Mouse (Mus musculus): ENCODE data around the gene Cspg5. TPM values are rescaled to one million over a fixed set of nuclear protein-coding genes. Genes with fewer than 3 reads are reported as not detected.

Cspg5 gene
- polyA plus RNA-seq, 1 experiment from 2014 or later: 0.19 TPM

DNA sequence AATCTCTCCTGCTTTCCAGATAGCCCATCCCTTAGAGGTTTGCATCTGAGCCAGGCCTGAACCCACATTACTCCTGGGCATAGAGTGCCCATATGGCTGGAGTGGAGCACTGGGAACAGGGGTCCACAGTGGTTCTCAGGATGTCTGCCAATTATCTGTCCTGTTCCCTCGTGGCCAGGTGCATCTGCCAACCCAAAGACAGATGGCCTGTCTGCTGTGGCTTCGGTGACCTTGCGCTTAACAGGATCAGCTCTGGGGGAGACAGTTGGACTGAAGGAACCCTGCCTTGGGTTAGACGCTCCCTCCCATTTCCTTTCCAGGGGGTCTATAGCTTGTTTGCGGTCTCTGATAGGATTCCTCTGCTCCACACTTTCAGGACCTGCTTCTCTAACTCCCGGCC, 15.1 kb downstream of the Cspg5 start:
- Histone ChIP-seq H3K4me3 (no peak overlapping the region), H3K36me3 (no peaks in the 10 kb centered on the region), H3K27me3 (replicated peaks) (peaks cover 10% of the 10 kb centered on the region; the same call in 1 of the 2 replicates), H3K4me1 (no peaks in the 10 kb centered on the region), H3K27ac (no peak overlapping the region), H3K9me3 (replicated peaks) (no peaks in the 10 kb centered on the region), H3K4me2 (no peak overlapping the region), H3K9ac (no peak overlapping the region)
- no peak for ATAC-seq
- 52% methylated on average over 6 of the region's 6 CpGs for WGBS (ENCODE audit: insufficient replicate concordance)

GRCm38 (mm10) chr9:110259118-110259517, 15.5 kb downstream of the Cspg5 start:
- H3K9ac ChIP-seq: no peak overlapping the region
- no peak overlapping the region for H3K4me2 ChIP-seq
- no peaks in the 10 kb centered on the region for H3K4me1 ChIP-seq
- no peak overlapping the region for H3K27ac ChIP-seq
- H3K9me3 ChIP-seq (replicated peaks): no peaks in the 10 kb centered on the region
- ATAC-seq: no peak
- H3K27me3 ChIP-seq (replicated peaks): peaks cover 10% of the 10 kb centered on the region; the same call in 1 of the 2 replicates
- 44% methylated on average over 3 of the region's 3 CpGs for WGBS (ENCODE audit: insufficient replicate concordance)
- no peak overlapping the region for H3K4me3 ChIP-seq
- H3K36me3 ChIP-seq: no peaks in the 10 kb centered on the region

GRCm38 (mm10) chr9:110263181-110263580, 19.6 kb downstream of the Cspg5 start:
- Histone ChIP-seq H3K4me3 (no peak overlapping the region), H3K9ac (no peak overlapping the region), H3K9me3 (replicated peaks) (no peaks in the 10 kb centered on the region), H3K27ac (no peak overlapping the region), H3K27me3 (replicated peaks) (no peaks in the 10 kb centered on the region; the same call in 1 of the 2 replicates), H3K36me3 (no peaks in the 10 kb centered on the region), H3K4me2 (no peak overlapping the region), H3K4me1 (no peaks in the 10 kb centered on the region)
- 63% methylated on average over 8 of the region's 8 CpGs for WGBS (ENCODE audit: insufficient replicate concordance)
- ATAC-seq: no peak

- 74% methylated on average over 9 of the region's 9 CpGs for WGBS (ENCODE audit: insufficient replicate concordance)
- H3K27ac ChIP-seq: no peak overlapping the region
Measured at GRCm38 (mm10) chr9:110264991-110265390, 21.4 kb downstream of the Cspg5 start.

GRCm38 (mm10) chr9:110268416-110268815, 24.8 kb downstream of the Cspg5 start:
- Histone ChIP-seq H3K27ac (no peak overlapping the region), H3K36me3 (no peaks in the 10 kb centered on the region), H3K9me3 (replicated peaks) (no peaks in the 10 kb centered on the region), H3K4me3 (no peak overlapping the region), H3K27me3 (replicated peaks) (no peaks in the 10 kb centered on the region), H3K4me2 (no peak overlapping the region), H3K4me1 (no peaks in the 10 kb centered on the region), H3K9ac (no peak overlapping the region)
- 82% methylated on average over 10 of the region's 10 CpGs for WGBS (ENCODE audit: insufficient replicate concordance)
- ATAC-seq: no peak

More at GRCm38 (mm10) chr9:110264991-110265390, 21.4 kb downstream of the Cspg5 start:
- ATAC-seq: no peak
- H3K4me1 ChIP-seq: no peaks in the 10 kb centered on the region
- no peaks in the 10 kb centered on the region for H3K36me3 ChIP-seq
- no peaks in the 10 kb centered on the region for H3K9me3 ChIP-seq (replicated peaks)
- H3K9ac ChIP-seq: no peak overlapping the region
- H3K4me3 ChIP-seq: no peak overlapping the region
- no peak overlapping the region for H3K4me2 ChIP-seq
- H3K27me3 ChIP-seq (replicated peaks): no peaks in the 10 kb centered on the region

DNA sequence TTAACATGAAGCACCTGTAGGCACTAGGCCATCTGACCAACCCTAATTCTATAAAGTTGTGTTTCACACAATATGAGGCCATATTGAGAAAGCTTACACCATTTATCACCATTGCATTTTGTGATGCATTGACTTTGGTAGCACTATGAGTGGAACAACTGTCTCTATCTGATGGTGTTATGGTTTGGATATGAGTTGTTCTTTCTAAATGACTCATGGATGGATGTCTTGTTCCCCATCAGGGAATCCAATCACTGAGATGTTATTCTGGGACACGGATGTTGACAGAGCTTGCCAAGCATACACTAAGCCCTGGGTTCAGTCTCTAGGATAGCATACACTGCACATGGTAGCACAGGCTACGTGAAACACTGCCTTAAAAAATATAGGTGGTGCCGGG, 28.7 kb downstream of the Cspg5 start:
- Histone ChIP-seq H3K27ac (no peak overlapping the region), H3K4me3 (no peak overlapping the region), H3K4me1 (no peaks in the 10 kb centered on the region), H3K9ac (no peak overlapping the region), H3K27me3 (replicated peaks) (no peaks in the 10 kb centered on the region), H3K36me3 (no peaks in the 10 kb centered on the region), H3K4me2 (no peak overlapping the region), H3K9me3 (replicated peaks) (no peaks in the 10 kb centered on the region)
- no peak for ATAC-seq
- WGBS (ENCODE audit: insufficient replicate concordance): 67% methylated on average over 3 of the region's 3 CpGs

DNA sequence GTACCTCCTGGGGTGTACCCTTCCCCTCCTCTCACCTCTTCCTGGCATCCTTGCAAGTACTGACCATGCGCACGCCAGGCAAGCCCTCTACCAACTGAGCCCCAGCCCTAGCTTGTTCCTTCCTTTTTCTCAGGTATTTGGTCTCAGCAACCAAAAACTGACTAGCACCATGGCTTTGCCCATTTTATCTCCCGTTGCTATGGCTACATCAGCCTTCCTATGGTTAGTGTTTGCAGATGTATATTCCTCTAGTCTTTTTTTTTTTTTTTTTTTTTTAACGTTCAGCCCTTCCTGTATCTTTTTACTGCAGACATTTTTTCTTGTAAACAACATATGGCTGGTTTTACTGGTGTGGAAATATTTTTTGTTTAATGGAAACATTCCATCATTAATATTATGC, 29.9 kb downstream of the Cspg5 start:
- WGBS (ENCODE audit: insufficient replicate concordance): 55% methylated on average over 4 of the region's 4 CpGs
- Histone ChIP-seq H3K9ac (no peak overlapping the region), H3K9me3 (replicated peaks) (no peaks in the 10 kb centered on the region)

DNA sequence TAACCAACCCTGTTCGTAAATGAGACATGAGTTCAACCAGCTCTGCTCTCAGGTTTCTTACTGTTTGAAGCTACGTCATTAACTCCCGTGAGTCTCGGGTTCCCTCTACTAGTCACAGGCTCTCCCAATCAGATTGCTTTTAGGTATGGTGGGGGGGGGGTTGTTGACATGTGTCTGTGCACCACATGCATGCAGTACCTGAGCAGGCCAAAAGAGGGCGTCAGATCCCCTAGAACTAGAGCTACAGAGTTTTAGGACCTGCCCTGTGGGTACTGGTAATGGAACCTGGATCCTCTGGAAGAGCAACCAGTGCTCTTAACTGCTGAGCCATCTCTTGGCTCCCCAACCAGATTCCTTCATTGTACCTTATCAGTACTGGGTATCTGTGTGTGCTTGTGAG, 32.3 kb downstream of the Cspg5 start:
- Histone ChIP-seq H3K9me3 (replicated peaks) (no peaks in the 10 kb centered on the region), H3K27me3 (replicated peaks) (no peaks in the 10 kb centered on the region), H3K9ac (no peak overlapping the region), H3K4me1 (no peaks in the 10 kb centered on the region), H3K27ac (no peak overlapping the region), H3K4me3 (no peak overlapping the region), H3K36me3 (no peaks in the 10 kb centered on the region), H3K4me2 (no peak overlapping the region)
- WGBS (ENCODE audit: insufficient replicate concordance): 58% methylated on average over 5 of the region's 5 CpGs
- no peak for ATAC-seq

More for the DNA sequence above, 29.9 kb downstream of the Cspg5 start:
- H3K4me1 ChIP-seq: no peaks in the 10 kb centered on the region
- H3K4me3 ChIP-seq: no peak overlapping the region
- no peak overlapping the region for H3K4me2 ChIP-seq
- H3K36me3 ChIP-seq: no peaks in the 10 kb centered on the region
- no peaks in the 10 kb centered on the region for H3K27me3 ChIP-seq (replicated peaks)
- H3K27ac ChIP-seq: no peak overlapping the region
- ATAC-seq: no peak

DNA sequence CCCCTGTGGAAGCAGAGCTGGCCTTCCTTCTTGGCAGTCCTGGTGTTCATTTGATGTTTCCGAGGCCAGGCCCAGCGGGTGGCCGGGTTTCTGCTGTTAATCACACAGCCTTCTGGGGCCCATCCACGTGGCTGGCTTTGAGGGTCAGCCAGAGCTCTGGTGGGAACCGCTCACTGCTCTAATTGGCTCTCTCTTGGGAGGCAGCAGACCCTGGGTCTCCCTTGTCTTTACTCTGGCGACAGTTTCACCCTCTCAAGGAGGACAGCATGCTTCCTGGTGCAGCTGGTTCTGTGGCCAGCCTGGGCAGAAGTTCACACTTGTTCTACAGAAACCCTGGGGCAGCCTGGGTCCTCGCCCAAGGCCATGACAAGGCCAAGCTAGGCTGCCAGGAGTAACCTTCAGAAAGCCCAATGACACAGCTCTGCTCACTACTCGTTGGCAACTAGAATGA, 33.9 kb downstream of the Cspg5 start:
- WGBS (ENCODE audit: insufficient replicate concordance): 51% methylated on average over 8 of the region's 8 CpGs

GRCm38 (mm10) chr9:110284075-110284697, 40.6 kb downstream of the Cspg5 start:
- Histone ChIP-seq H3K9ac (no peak overlapping the region), H3K27me3 (replicated peaks) (no peaks in the 10 kb centered on the region), H3K36me3 (no peaks in the 10 kb centered on the region), H3K27ac (no peak overlapping the region), H3K4me3 (no peak overlapping the region), H3K4me2 (no peak overlapping the region), H3K9me3 (replicated peaks) (no peaks in the 10 kb centered on the region), H3K4me1 (no peaks in the 10 kb centered on the region)
- 77% methylated on average over 10 of the region's 10 CpGs for WGBS (ENCODE audit: insufficient replicate concordance)
- ATAC-seq: no peak

More for the DNA sequence above, 33.9 kb downstream of the Cspg5 start:
- H3K27ac ChIP-seq: no peak overlapping the region
- H3K9ac ChIP-seq: no peak overlapping the region
- no peak overlapping the region for H3K4me3 ChIP-seq
- H3K36me3 ChIP-seq: no peaks in the 10 kb centered on the region
- H3K4me1 ChIP-seq: no peaks in the 10 kb centered on the region
- no peaks in the 10 kb centered on the region for H3K27me3 ChIP-seq (replicated peaks)
- no peaks in the 10 kb centered on the region for H3K9me3 ChIP-seq (replicated peaks)
- H3K4me2 ChIP-seq: no peak overlapping the region
- ATAC-seq: no peak

GRCm38 (mm10) chr9:110287321-110287924, 43.8 kb downstream of the Cspg5 start:
- no peaks in the 10 kb centered on the region for H3K9me3 ChIP-seq (replicated peaks)
- H3K27me3 ChIP-seq (replicated peaks): no peaks in the 10 kb centered on the region
- H3K27ac ChIP-seq: no peak overlapping the region
- ATAC-seq: no peak
- 75% methylated on average over 7 of the region's 7 CpGs for WGBS (ENCODE audit: insufficient replicate concordance)
- no peaks in the 10 kb centered on the region for H3K4me1 ChIP-seq
- H3K4me2 ChIP-seq: no peak overlapping the region
- no peak overlapping the region for H3K4me3 ChIP-seq
- no peaks in the 10 kb centered on the region for H3K36me3 ChIP-seq
- H3K9ac ChIP-seq: no peak overlapping the region

GRCm38 (mm10) chr9:110293254-110293718, 49.7 kb downstream of the Cspg5 start:
- no peak for ATAC-seq
- H3K4me3 ChIP-seq: no peak overlapping the region
- H3K9ac ChIP-seq: no peak overlapping the region
- H3K36me3 ChIP-seq: no peaks in the 10 kb centered on the region
- H3K4me2 ChIP-seq: no peak overlapping the region
- no peaks in the 10 kb centered on the region for H3K9me3 ChIP-seq (replicated peaks)
- WGBS (ENCODE audit: insufficient replicate concordance): 66% methylated on average over 12 of the region's 12 CpGs
- H3K27me3 ChIP-seq (replicated peaks): no peaks in the 10 kb centered on the region
- no peaks in the 10 kb centered on the region for H3K4me1 ChIP-seq
- no peak overlapping the region for H3K27ac ChIP-seq

Measured in liver, embryonic 12.5 days (tissue).